Mouse (Mus musculus) midbrain, embryonic 11.5 days (tissue): ENCODE data around the gene Eps15. TPM values are rescaled to one million over a fixed set of nuclear protein-coding genes. Genes with fewer than 3 reads are reported as not detected.

Experiments
- ATAC-seq: fragments of 200-750 bp; cut with Nextera tagmentation; 2 replicates; pipeline ENCODE4 v1.8.0; 2017; ENCODE audit warnings: moderate TSS enrichment, moderate library complexity; ENCODE audit not compliant: low FRiP score
- DNase-seq: peaks from one replicate; pipeline ENCODE4 v3.0.0; 2015; ENCODE audit warnings: low spot score; ENCODE audit errors: missing footprints
- H3K27ac ChIP-seq: fragments of 300-500 bp; sonication (generic); 2 replicates; pipeline ENCODE4 v1.5.1; 2014; ENCODE audit warnings: low read depth, low read length
- H3K27me3 ChIP-seq: fragments of 300-500 bp; sonication (generic); 2 replicates; pipeline ENCODE4 v1.6.1; 2014; ENCODE audit warnings: mild to moderate bottlenecking, low read length, moderate library complexity, mixed read lengths; ENCODE audit not compliant: control insufficient read depth, insufficient read depth
- H3K36me3 ChIP-seq: fragments of 300-500 bp; sonication (generic); 2 replicates; pipeline ENCODE4 v1.6.1; 2014; ENCODE audit warnings: mild to moderate bottlenecking, low read length, moderate library complexity, mixed read lengths; ENCODE audit not compliant: control insufficient read depth, insufficient read depth
- H3K4me1 ChIP-seq: fragments of 300-500 bp; sonication (generic); 2 replicates; pipeline ENCODE4 v1.6.1; 2014; ENCODE audit warnings: low read length; ENCODE audit not compliant: control insufficient read depth, insufficient read depth
- H3K4me2 ChIP-seq: fragments of 300-500 bp; sonication (generic); 2 replicates; pipeline ENCODE4 v1.6.1; 2014; ENCODE audit warnings: mild to moderate bottlenecking, moderate library complexity
- H3K4me3 ChIP-seq: fragments of 300-500 bp; sonication (generic); 2 replicates; pipeline ENCODE4 v1.5.1; 2014; ENCODE audit warnings: low read depth, low read length
- H3K9ac ChIP-seq: fragments of 300-500 bp; sonication (generic); 2 replicates; pipeline ENCODE4 v1.6.1; 2014; ENCODE audit warnings: low read length
- H3K9me3 ChIP-seq: fragments of 300-500 bp; sonication (generic); 2 replicates; pipeline ENCODE4 v1.6.1; 2016; ENCODE audit warnings: low read length; ENCODE audit not compliant: control insufficient read depth
- whole genome bisulfite sequencing: fragments of 180-500 bp; shearing (Covaris S2); extraction: QIAGEN DNeasy Blood & Tissue Kit; methylation state at CpG from one replicate; pipeline ENCODE4 v1.1.7; 2014; 5-methylcytosine and 5-hydroxymethylcytosine counted together
- polyA plus RNA-seq: library from polyadenylated mRNA; unstranded; fragments of >200 nt; fragmentation: Nextera tagmentation; extraction: Ambion mirVana; gene quantifications from 2 replicates; pipeline ENCODE4 v1.2.1, GENCODE M21; 2014

The Eps15 gene
- polyA plus RNA-seq, 1 experiment from 2014 or later: 51.9 TPM

- H3K27me3 ChIP-seq: no peaks in the 10 kb centered on the region
- WGBS: 78% methylated on average over 6 of the region's 6 CpGs
- ATAC-seq (no peak), DNase-seq (no peak)
- H3K27ac ChIP-seq: no peak overlapping the region
- no peak overlapping the region for H3K4me3 ChIP-seq
- H3K4me1 ChIP-seq: no peaks in the 10 kb centered on the region
- no peak overlapping the region for H3K4me2 ChIP-seq
- H3K9ac ChIP-seq: no peak overlapping the region
- H3K36me3 ChIP-seq: no peaks in the 10 kb centered on the region
- no peaks in the 10 kb centered on the region for H3K9me3 ChIP-seq
These were observed 18.0 kb upstream of the Eps15 start for GRCm38 (mm10) chr4:109262068-109262467.

- no peak overlapping the region for H3K9ac ChIP-seq
- no peak overlapping the region for H3K4me2 ChIP-seq
- no peaks in the 10 kb centered on the region for H3K27me3 ChIP-seq
- DNase-seq (no peak), ATAC-seq (no peak)
- H3K36me3 ChIP-seq: no peaks in the 10 kb centered on the region
- no peaks in the 10 kb centered on the region for H3K4me1 ChIP-seq
- H3K9me3 ChIP-seq: no peaks in the 10 kb centered on the region
- 92% methylated on average over 3 of the region's 3 CpGs for WGBS
- no peak overlapping the region for H3K4me3 ChIP-seq
- H3K27ac ChIP-seq: no peak overlapping the region
These were observed 14.0 kb upstream of the Eps15 start for GRCm38 (mm10) chr4:109266056-109266455.

GRCm38 (mm10) chr4:109266744-109267143 lies 13.3 kb upstream of the Eps15 start:
- Histone ChIP-seq H3K27me3 (no peaks in the 10 kb centered on the region), H3K9me3 (no peaks in the 10 kb centered on the region), H3K27ac (no peak overlapping the region), H3K4me3 (no peak overlapping the region), H3K4me2 (no peak overlapping the region), H3K9ac (no peak overlapping the region), H3K36me3 (no peaks in the 10 kb centered on the region), H3K4me1 (no peaks in the 10 kb centered on the region)
- WGBS: 75% methylated on average over 2 of the region's 2 CpGs
- DNase-seq: no peak
- no peak for ATAC-seq

DNA sequence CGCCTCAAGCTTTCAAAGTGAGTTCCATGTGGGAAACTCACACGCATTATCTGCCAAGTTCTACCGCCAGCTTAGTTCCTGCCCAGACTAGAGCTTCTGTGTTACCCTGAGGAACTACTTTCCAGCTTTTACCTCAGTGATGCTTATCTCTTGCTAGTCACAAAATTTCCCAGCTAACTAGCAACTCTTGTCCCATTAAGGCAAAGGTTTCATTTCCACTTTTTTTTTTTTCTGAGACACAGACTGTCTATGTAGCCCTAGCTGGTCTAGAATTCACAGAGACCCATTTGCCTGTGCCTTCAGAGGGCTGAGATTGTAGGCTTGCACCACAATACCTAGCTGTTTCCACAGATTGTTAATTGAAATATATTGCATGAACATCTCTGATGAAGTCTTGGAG lies 12.6 kb upstream of the Eps15 start:
- Histone ChIP-seq H3K27ac (no peak overlapping the region), H3K4me1 (no peaks in the 10 kb centered on the region), H3K9ac (no peak overlapping the region), H3K36me3 (no peaks in the 10 kb centered on the region), H3K4me3 (no peak overlapping the region), H3K4me2 (no peak overlapping the region), H3K27me3 (no peaks in the 10 kb centered on the region), H3K9me3 (no peaks in the 10 kb centered on the region)
- DNase-seq: no peak
- WGBS: 85% methylated on average over 3 of the region's 3 CpGs
- no peak for ATAC-seq

GRCm38 (mm10) chr4:109268903-109269302 lies 11.2 kb upstream of the Eps15 start:
- no peak for ATAC-seq
- no peak overlapping the region for H3K4me2 ChIP-seq

GRCm38 (mm10) chr4:109271803-109272202 lies 8.3 kb upstream of the Eps15 start:
- Histone ChIP-seq H3K4me3 (no peak overlapping the region), H3K9ac (no peak overlapping the region), H3K27ac (no peak overlapping the region), H3K4me2 (no peak overlapping the region), H3K4me1 (no peaks in the 10 kb centered on the region), H3K27me3 (no peaks in the 10 kb centered on the region), H3K9me3 (no peaks in the 10 kb centered on the region), H3K36me3 (no peaks in the 10 kb centered on the region)
- WGBS: 93% methylated on average over 4 of the region's 4 CpGs
- DNase-seq (no peak), ATAC-seq (no peak)

More at GRCm38 (mm10) chr4:109268903-109269302, 11.2 kb upstream of the Eps15 start:
- no peak overlapping the region for H3K9ac ChIP-seq
- H3K9me3 ChIP-seq: no peaks in the 10 kb centered on the region
- DNase-seq: no peak
- H3K4me1 ChIP-seq: no peaks in the 10 kb centered on the region
- 88% methylated on average over 3 of the region's 3 CpGs for WGBS
- no peaks in the 10 kb centered on the region for H3K27me3 ChIP-seq
- H3K27ac ChIP-seq: no peak overlapping the region
- H3K36me3 ChIP-seq: no peaks in the 10 kb centered on the region
- no peak overlapping the region for H3K4me3 ChIP-seq

DNA sequence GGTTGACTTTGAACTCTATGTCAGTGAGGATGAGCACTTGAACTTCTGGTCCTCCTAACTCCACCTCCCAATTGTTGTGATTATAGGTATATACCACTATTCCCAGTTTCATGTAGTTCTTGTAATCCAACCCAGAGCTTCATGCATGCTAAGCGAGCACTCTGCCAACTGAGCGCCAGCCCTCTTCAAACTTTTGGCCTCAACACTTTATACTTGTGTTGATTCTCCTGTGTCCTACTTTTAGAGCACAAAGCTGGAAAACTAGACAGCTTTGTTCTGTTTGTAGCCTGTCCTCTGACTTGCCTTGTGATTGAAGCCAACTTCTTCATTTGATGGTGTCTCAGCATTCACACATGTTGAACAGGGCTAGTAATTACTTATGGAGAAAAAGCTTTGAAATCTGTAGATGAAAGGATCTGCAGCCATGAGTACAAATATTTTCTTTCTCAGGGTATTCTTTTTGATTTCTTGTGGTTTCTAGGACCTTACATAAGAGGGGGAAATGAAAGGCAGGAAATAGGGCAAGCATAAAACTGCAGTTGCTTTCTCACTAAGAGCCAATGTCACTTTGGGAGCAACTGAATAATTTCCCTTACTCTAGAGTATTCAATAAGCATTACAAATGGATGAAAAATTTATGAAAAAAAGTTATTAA lies 6.4 kb upstream of the Eps15 start:
- ATAC-seq (no peak), DNase-seq (no peak)
- H3K27ac ChIP-seq: no peak overlapping the region
- H3K36me3 ChIP-seq: no peaks in the 10 kb centered on the region
- WGBS: 90% methylated on average over 2 of the region's 2 CpGs
- H3K9ac ChIP-seq: no peak overlapping the region
- H3K27me3 ChIP-seq: no peaks in the 10 kb centered on the region
- H3K9me3 ChIP-seq: no peaks in the 10 kb centered on the region
- H3K4me3 ChIP-seq: no peak overlapping the region
- no peak overlapping the region for H3K4me2 ChIP-seq
- no peaks in the 10 kb centered on the region for H3K4me1 ChIP-seq

DNA sequence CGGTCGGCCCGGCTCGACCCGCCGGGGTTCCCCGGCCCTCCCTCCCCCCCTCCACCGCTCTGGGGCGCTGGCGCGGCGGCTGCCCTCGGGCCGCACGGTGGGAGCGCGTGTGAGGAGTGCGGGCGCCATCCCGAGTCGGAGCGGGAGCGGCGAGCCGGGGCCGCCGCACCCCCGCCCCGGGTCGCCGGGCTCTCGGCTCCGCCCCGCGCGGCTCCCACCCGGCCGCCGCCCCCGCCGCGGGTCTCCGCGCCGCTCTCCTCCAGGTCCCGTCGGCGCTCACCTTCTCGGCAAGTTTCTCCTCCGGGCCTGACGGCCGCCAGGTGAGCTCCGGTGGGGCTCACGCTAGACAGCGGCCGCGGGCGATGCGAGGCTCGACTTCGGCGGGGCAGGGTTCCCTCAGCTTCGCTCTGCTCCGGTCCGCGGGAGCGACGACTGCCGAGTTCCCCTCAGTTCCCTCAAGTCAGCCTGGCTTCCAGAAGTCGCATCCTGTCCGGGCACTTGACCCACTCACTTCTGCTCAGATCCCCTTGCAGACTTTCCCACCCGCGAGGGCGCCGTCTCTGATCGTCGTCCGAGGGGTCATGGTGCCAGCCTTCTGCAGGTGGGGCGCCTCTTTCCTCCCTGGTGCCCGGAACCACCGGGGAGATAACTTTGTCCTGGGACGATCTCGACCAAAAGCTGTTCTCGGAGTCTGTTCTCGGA lies 542 bp downstream of the Eps15 start:
- peak; percentile 90 for ATAC-seq
- Histone ChIP-seq H3K9me3 (no peaks in the 10 kb centered on the region), H3K9ac (peak overlapping the region; percentile 79), H3K36me3 (no peaks in the 10 kb centered on the region), H3K27me3 (peaks cover 5% of the 10 kb centered on the region; the same call in 1 of the 2 replicates), H3K27ac (no peak overlapping the region; the same call in 1 of the 2 replicates), H3K4me1 (no peaks in the 10 kb centered on the region), H3K4me3 (peak overlapping the region; percentile 87), H3K4me2 (peak overlapping the region; percentile 91)
- under 1% methylated on average over 71 of the region's 85 CpGs for WGBS
- DNase-seq: peak; percentile 94

GRCm38 (mm10) chr4:109281161-109281560 lies 1.1 kb downstream of the Eps15 start:
- DNase-seq (no peak), ATAC-seq (no peak)
- H3K9me3 ChIP-seq: no peaks in the 10 kb centered on the region
- no peaks in the 10 kb centered on the region for H3K36me3 ChIP-seq
- WGBS: 13% methylated on average over 4 of the region's 4 CpGs
- H3K4me3 ChIP-seq: peak overlapping the region; percentile 87
- peak overlapping the region; percentile 79 for H3K9ac ChIP-seq
- H3K4me1 ChIP-seq: no peaks in the 10 kb centered on the region
- H3K27me3 ChIP-seq: peaks cover 5% of the 10 kb centered on the region; the same call in 1 of the 2 replicates
- peak overlapping the region; percentile 91 for H3K4me2 ChIP-seq
- H3K27ac ChIP-seq: no peak overlapping the region
